Mouse (Mus musculus) monocyte, adult 5-6 weeks (primary cell): ENCODE data around the gene Gpld1. TPM values are rescaled to one million over a fixed set of nuclear protein-coding genes. Genes with fewer than 3 reads are reported as not detected.
A peak's percentile ranks its signal among the peaks of the same experiment; 100 is the strongest.

Experiments used
- ATAC-seq: fragments of 153-309, 156-312 bp; replicated peaks from 2 replicates; pipeline ENCODE4 v1.8.0; 2017; ENCODE audit warnings: mild to moderate bottlenecking; ENCODE audit not compliant: low TSS enrichment, insufficient number of reproducible peaks, severe bottlenecking, poor library complexity, low FRiP score
- total RNA-seq: library from RNA; stranded (forward); fragments of 200-1000, 200-491, 200-594 nt; gene quantifications from 3 replicates; pipeline ENCODE4 v1.2.3, GENCODE M21; 2017

Gene Gpld1
- total RNA-seq = 0.11 to 1.8 TPM (median 0.39 TPM) in 3 replicates

DNA sequence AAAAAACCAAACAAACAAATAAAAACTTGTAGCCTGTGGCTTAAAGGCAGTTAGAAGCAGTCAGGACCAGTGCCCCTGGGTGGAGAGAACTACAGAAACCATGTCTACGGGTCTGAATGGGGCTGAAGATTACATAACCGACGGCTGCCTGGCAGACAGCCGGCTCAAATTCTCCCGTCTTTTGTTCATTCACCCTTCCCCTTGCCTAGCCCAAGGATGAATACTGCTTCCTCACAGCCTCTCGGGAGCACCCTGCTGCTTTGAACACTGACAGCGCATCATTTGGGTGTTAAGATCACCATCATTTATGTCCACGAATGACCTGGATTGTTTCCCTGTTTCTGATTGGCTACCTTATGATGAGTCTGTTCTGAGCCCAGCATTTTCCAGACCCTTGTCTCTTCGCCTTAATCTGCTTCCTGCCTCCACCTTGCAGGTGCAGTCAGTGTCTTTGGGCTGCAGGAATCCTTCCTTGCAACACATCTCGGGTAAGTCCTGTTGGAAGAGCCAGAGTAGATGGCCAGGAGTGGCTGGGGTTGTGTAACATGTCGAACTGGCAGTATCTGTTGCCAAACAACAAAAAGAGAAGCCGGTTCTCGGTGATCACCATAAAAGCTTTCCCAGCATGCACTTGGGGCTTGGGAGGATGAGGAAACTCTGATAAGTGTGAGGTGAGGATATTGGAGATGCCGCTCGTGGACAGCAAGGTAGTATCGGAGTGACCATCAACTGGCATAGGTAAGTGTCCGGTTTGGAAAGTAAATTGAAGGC, at the start of gene Gpld1:
Gene Gpld1 (plus strand): TSS at position 641 of the 771 bp plus-strand sequence.
- ATAC-seq = no peak

GRCm38 (mm10) chr13:24893880-24894279, 49.1 kb upstream of the Gpld1 start:
- ATAC-seq = no peak

DNA sequence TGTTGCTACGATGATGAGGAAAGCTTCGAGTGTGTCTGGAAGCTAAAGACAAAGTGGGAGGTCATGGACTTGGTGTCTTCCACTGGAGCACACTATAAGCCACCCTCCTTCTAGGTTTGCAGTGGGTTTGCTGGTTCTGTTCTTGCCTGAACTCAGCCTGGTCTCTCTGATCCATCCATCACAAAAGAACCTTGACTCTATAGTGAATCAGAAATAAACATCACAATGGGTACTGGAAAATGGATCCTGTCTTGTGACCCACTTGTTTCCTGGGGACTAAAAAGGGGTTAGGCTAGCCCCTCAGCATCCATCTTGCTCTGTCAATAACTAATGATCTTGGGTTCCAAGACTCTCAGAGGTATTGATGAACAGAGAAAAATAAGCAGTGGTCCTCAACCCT, 41.0 kb upstream of the Gpld1 start:
- ATAC-seq = no peak

- ATAC-seq = no peak
Observed at GRCm38 (mm10) chr13:24903412-24903811, 39.5 kb upstream of the Gpld1 start.

DNA sequence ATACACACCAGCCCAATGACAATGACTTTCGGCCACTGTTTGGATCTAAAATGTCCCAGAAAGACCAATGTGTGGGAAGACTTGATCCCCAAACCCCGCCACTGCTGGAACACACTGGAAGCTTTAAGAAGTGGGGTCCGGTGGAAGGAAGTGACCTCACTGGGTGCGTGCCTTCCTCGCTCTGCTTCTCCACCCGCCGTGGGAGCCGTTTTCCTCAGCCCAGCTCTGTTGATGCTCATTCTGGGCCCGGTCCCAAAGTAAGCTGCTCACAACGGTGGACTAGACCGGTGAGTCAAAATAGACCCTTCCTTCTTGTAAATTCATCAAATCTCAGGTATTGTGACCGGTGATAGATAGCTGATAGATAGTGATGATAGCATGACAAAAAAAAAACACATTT, 37.5 kb upstream of the Gpld1 start:
- ATAC-seq = no peak

- ATAC-seq = no peak
Observed at GRCm38 (mm10) chr13:24906831-24907570, 36.0 kb upstream of the Gpld1 start.

DNA sequence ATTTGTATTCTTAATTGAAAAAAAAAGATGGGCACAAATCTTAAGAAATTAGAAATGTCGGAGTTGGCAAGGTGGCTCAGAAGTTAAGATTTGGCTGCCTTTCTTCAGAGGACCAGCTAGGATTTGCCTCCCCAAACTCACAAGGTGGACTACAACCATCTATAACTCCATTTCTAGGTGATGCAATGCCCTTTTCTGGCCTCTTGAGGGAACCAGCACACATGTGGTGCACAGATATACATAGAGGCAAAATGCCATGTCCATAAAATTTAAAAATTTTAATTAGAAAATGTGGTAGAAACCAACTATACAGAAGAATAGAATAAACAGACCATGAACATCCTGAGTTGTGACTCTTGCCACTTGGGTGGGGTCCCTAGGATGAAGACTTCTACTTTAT, 33.8 kb upstream of the Gpld1 start:
- ATAC-seq = no peak

DNA sequence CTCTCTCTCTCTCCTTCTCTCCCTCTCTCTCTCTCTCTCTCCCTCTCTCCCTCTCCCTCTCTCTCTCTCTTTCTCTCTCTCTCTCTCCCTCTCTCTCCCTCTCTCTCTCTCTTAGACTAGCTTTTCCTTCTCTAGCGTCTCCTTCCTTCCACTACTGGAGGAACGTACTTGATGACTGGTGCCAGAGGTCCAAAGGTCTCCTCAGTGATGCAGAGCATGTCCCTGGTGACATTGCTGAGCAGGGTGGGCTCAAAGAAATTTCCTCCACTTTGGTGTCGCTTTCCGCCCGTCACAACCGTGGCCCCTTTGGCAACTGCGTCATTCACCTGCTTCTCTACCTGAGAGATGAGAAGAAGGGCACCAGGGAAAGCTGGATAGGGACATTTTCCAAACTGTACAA, 29.4 kb upstream of the Gpld1 start:
- ATAC-seq = no peak

DNA sequence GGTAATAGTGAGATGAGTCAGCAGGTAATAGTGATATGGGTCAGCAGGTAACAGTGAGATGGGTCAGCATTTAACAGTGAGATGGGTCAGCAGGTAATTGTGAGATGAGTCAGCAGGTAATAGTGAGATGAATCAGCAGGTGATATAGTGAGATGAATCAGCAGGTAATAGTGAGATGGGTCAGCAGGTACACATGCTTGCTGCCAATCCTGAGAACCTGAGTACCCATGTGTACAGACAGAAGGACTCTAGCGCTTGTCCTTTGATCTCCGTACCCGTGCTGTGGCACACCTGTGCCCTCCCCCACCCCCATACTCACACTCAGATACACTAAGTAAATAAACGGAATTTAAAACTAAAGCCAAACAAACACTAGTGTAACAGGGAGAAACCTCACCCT, 28.0 kb upstream of the Gpld1 start:
- no peak for ATAC-seq

- no peak for ATAC-seq
Observed at GRCm38 (mm10) chr13:24915831-24916230, 27.1 kb upstream of the Gpld1 start.

GRCm38 (mm10) chr13:24920333-24920977, 22.5 kb upstream of the Gpld1 start:
- no peak for ATAC-seq

GRCm38 (mm10) chr13:24921281-24921680, 21.7 kb upstream of the Gpld1 start:
- no peak for ATAC-seq

- no peak for ATAC-seq
Observed at GRCm38 (mm10) chr13:24923991-24924390, 19.0 kb upstream of the Gpld1 start.

DNA sequence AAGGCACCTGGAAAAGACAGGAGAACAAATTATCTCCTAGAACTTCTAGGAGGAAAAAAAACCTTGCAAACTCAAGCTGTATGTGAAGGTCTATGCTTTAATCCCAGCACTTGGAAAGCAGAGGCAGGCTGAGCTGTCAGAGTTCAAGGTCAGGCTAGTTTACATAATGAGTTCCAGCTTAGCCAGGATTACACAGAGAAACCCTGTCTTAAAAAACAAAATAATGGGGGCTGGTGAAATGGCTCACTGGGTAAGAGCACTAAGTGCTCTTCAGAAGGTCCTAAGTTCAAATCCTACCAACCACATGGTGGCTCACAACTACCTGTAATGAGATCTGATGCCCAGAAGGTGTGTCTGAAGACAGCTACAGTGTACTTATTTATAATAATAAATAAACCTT, 12.4 kb upstream of the Gpld1 start:
- ATAC-seq = no peak

DNA sequence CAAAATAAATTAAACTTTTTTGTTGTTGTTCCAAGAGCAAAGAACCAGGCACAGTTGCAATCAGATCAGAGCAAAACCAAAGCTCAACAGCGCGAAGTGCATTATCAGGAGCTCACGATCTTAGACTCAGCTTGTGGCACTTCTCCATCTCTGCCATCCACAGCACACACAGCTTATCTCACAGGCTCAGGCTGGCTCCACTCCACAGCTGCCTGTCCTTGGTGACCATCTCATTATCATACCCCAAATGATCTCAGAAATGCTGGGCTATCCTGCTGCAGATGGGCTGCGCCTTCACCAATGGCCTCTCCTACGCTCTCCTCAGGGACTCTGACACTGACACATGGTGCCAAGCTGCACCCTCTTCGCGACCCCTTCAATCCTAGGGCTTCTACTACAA, 9.8 kb upstream of the Gpld1 start:
- ATAC-seq = no peak

GRCm38 (mm10) chr13:24936772-24937107, 6.2 kb upstream of the Gpld1 start:
- no peak for ATAC-seq

DNA sequence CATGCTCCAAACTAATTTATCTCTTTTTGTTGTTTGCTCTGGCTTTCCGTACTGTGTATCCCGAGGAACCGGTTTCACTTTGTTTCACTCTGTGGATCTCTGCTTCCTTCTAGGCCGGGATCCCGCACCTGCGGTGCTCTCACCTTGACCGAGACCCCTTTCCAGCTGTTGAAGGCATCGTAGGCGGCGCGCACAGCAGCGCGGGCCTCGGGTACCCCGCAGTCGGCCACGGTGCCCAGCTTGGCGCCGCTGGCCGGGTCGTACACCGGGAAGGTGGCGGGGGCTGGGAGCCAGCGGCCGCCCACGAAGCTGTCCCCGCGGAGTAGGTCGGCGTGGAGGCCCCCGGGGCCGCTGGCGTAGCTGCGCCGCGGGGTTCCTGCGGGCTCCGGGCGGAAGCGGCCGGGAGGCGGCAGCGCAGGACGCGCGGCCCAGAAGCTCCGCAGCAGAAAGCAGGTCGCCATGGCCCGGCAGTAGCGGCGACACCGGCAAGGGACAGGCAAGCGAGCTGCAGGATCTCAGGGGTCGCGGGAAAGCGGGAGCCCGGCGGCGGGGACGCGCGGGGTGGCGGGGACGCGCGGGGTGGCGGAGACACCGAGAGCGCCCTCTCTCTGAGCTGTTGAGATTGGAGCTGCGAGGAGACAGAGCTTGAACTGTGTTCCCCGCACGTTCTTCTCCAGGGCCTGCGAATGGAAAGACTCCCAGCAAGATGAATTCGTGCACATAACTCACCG, 5.7 kb upstream of the Gpld1 start, which contains the start of gene Aldh5a1:
Gene Aldh5a1 (minus strand): TSS at position 554 of the 731 bp plus-strand sequence.
- ATAC-seq = no peak

DNA sequence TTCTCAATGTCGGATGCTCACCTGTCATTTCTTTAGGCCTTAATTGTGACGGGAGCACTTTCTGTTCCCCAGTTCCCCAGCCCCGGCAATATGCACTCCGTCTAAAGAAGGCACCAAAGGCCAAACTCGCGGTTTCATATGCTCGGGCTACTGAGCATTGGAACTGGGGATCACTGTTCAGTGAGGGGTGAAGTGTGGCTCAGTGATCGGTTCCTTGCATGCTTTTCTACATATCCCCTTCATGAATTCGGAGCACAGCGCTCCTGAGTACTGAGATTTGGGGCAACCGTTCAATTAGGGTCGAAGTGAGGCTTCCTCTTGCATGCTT, 5.1 kb upstream of the Gpld1 start:
- ATAC-seq = no peak

DNA sequence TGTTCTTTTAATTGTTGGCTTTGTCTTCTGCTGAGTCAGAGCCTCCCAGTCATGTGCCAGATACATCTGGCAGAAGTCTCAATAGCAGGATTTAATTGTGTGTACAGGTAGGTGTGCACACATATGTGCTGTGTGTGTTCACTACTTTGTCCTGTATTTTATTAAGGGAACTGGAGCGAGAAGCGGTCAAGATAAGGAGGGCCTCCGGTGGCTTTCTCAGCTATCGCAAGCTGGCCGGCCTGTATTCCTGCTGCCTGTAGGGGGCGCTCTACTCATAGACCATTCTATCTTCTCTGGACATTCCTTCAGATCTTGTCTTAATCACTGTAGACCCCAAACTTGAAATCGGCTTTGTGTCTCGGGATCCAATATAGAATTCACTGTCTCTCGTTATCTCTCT, 4.3 kb upstream of the Gpld1 start:
- peak; percentile 42; the same call in 1 of the 2 replicates for ATAC-seq
